Mouse (Mus musculus): ENCODE results near the gene Kazald1.

DNA sequence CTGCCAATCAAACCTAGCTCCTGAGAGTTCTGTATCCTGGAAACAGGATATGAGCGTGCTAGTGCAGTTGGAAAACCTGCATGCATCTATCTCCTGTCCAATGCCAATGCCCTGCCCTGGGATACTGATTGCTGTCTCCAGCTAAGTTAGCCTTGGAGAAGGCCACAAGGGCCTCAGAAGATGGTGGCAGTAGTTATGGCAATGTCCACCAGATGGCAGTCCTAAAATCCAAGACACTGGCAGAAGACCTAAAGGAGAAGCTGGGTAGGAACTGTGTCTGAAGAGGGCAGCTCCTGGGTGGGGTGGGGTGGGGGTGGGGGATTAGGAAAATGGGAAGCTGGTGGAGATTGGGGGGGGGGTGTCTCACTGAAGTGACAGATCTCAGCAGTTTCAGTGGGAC lies 41.8 kb downstream of the Kazald1 start:
- TF ChIP-seq CTCF (IDR thresholded peaks at IDR 0.05; ENCODE audit: insufficient read depth, low read length): peak; percentile 46
- no peak for TF ChIP-seq POLR2A (IDR thresholded peaks at IDR 0.05; ENCODE audit: borderline replicate concordance, extremely low read depth, low read depth, low read length)

Data from lung, adult 2 months (tissue).